Mouse (Mus musculus): ENCODE data around the gene Vps41. TPM values are rescaled to one million over a fixed set of nuclear protein-coding genes. Genes with fewer than 3 reads are reported as not detected.

Vps41 gene
- polyA plus RNA-seq, 1 experiment from 2014 or later: 120 TPM

DNA sequence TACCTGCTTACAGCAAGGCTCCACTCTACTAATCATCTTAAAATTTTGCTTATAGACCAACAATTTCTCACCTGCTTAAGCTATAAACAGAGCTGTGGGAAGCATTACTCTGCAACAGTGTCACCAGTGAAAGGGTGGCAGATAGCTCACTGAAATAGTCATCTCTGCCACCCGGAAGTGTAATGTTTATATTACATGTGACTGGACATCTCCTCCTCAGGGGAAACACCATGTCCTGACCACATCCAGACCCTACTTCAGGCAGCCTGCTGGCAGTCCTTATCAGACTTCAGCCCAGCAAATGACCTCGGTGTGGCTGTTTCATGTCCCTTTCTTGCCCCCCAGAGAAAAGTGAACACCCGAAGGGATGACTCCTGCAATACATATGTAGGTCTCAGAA is 130.3 kb downstream of the Vps41 start:
- no peak overlapping the region for H3K27ac ChIP-seq
- no peaks in the 10 kb centered on the region for H3K9me3 ChIP-seq
- H3K4me1 ChIP-seq: no peaks in the 10 kb centered on the region
- H3K27me3 ChIP-seq (replicated peaks): no peaks in the 10 kb centered on the region
- no peak for ATAC-seq (replicated peaks)
- H3K4me3 ChIP-seq: no peak overlapping the region
- no peak overlapping the region for H3K4me2 ChIP-seq
- H3K9ac ChIP-seq: no peak overlapping the region
- WGBS: 88% methylated on average over 3 of the region's 3 CpGs
- peaks cover 5% of the 10 kb centered on the region; the same call in 1 of the 2 replicates for H3K36me3 ChIP-seq (replicated peaks)

DNA sequence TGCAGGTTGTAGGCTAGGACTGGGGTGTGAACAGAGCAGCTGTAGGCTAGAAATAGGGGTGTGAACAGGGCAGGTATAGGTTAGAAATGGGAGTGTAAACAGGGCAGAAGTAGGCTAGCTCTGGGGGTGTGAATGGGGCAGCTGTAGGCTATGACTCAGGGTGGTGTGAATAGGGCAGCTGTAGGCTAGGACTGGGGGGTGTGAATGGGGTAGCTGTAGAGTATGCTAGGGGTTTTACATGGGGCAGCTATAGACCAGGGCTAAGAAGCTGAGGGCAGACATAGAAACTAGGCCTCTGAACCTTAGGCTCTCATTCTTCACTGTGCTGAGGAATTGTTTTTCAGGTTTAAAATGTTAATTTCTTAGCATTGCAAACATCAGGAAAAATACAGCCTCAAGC is 132.5 kb downstream of the Vps41 start:
- Histone ChIP-seq H3K36me3 (replicated peaks) (peaks cover 5% of the 10 kb centered on the region; the same call in 1 of the 2 replicates), H3K9me3 (no peaks in the 10 kb centered on the region), H3K27ac (no peak overlapping the region), H3K4me2 (no peak overlapping the region), H3K27me3 (replicated peaks) (no peaks in the 10 kb centered on the region), H3K4me3 (no peak overlapping the region), H3K9ac (no peak overlapping the region), H3K4me1 (no peaks in the 10 kb centered on the region)
- ATAC-seq (replicated peaks): no peak

DNA sequence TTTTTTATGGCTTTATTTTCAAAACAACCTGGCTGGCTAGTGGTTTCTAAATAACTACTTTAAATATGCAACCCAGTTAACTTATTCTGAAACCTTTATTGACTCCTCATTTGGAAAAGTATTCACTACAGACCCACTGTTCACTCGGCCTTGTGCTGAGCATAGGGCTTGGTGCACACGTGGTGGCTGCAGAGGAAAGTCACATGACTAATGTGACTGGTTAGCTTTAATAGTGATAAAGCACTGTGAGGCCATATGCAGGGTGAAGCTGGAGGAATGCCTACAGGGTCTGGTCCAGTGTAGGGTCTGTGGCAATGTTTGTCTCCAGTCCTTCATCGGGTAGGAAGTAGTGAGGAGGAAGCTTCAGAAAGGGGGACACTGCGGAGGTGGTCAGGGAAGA is 134.1 kb downstream of the Vps41 start:
- H3K9ac ChIP-seq: no peak overlapping the region
- H3K36me3 ChIP-seq (replicated peaks): peaks cover 4% of the 10 kb centered on the region; the same call in 1 of the 2 replicates
- H3K4me1 ChIP-seq: peaks cover 3% of the 10 kb centered on the region; the same call in 1 of the 2 replicates
- H3K4me3 ChIP-seq: no peak overlapping the region
- H3K4me2 ChIP-seq: no peak overlapping the region
- WGBS: 87% methylated on average over 4 of the region's 4 CpGs
- no peaks in the 10 kb centered on the region for H3K9me3 ChIP-seq
- no peaks in the 10 kb centered on the region for H3K27me3 ChIP-seq (replicated peaks)
- H3K27ac ChIP-seq: no peak overlapping the region
- no peak for ATAC-seq (replicated peaks)

DNA sequence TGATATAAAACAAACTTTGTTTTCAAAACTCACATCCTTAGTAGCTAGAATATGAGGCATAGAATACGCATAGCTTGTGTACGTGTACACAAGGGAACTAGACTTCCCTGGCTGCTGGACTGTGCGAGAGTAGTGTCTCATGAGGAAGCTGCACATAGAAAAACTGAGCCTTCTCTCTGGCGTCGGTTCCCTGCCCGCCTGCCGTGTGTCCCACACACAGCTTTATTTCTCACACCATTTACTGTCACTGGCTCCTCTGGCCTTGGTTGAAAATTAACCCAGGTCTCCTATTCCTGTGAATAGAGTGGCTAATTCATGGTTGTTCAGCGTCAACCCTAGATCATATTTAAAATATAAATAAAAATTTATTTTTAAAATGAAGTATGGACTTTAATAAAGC is 135.6 kb downstream of the Vps41 start:
- Histone ChIP-seq H3K27ac (no peak overlapping the region), H3K4me1 (peaks cover 3% of the 10 kb centered on the region; the same call in 1 of the 2 replicates), H3K9me3 (no peaks in the 10 kb centered on the region), H3K36me3 (replicated peaks) (no peaks in the 10 kb centered on the region), H3K9ac (no peak overlapping the region), H3K4me3 (no peak overlapping the region), H3K4me2 (no peak overlapping the region), H3K27me3 (replicated peaks) (no peaks in the 10 kb centered on the region)
- 91% methylated on average over 8 of the region's 8 CpGs for WGBS
- no peak for ATAC-seq (replicated peaks)

DNA sequence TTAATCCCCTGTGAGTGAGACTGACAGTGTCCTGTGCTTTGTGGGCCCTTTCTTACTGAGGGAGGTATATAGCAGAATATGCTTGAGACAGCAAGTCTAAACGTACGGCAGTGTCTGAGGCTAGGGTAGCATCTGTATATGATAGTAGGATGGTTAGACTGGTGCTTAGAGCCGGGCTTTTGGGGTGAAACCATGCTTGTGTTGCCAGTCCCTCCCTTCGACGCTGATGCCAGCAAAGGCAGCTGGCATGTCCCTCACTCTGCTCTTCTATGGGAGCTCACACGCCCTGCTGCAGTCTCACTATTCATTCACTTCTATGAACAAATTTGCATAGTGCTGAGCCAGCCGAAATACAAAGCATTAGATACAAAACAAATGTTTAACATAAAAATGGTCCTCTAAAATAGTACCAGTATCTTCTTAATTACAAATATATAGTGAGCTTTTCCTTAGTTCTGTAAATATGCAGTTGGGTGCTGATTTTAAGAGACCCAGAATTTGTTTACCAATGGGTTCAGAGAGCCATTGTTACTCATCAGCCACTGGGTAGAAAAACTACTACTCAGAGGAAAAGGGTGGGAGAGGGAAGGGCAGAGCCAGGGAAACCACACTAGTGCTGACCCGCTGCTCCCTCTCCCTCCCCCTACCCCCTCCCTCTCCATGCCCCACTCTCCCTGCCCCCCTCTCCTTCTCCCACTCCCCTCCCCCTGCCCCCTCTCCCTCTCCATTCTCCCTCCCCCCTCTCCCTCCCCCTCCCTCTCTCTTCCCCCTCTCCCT is 139.1 kb downstream of the Vps41 start:
- Histone ChIP-seq H3K9me3 (no peaks in the 10 kb centered on the region), H3K27ac (peak overlapping the region; percentile 26; the same call in 1 of the 2 replicates), H3K4me3 (no peak overlapping the region), H3K4me1 (peaks cover 3% of the 10 kb centered on the region; the same call in 1 of the 2 replicates), H3K4me2 (no peak overlapping the region), H3K9ac (no peak overlapping the region), H3K27me3 (replicated peaks) (no peaks in the 10 kb centered on the region), H3K36me3 (replicated peaks) (no peaks in the 10 kb centered on the region)
- ATAC-seq (replicated peaks): peak; percentile 92
- WGBS: 36% methylated on average over 8 of the region's 8 CpGs

DNA sequence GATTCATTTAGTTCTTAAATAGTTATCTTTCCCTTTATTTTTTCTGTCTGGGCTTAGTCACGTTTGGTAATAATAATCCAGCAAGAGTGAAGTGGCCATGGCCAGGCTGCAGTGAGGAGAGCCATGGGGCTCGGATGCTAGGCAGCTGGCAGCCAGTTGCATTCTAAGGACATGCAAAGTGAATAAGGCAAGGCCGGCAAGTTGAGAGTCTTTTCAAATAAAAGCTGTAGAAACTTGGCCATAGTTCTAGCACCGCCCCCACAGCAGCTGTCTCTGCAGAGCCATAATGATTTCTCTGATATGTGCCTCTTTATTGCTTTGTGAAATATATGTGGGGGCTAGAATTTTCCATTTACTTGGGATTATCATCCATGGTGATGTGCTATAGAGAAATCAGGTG is 141.1 kb downstream of the Vps41 start:
- no peaks in the 10 kb centered on the region for H3K9me3 ChIP-seq
- H3K36me3 ChIP-seq (replicated peaks): peaks cover 10% of the 10 kb centered on the region; the same call in 1 of the 2 replicates
- 61% methylated on average over 4 of the region's 4 CpGs for WGBS
- H3K9ac ChIP-seq: no peak overlapping the region
- H3K4me3 ChIP-seq: no peak overlapping the region
- H3K27ac ChIP-seq: no peak overlapping the region
- no peak for ATAC-seq (replicated peaks)
- H3K4me2 ChIP-seq: no peak overlapping the region
- peaks cover 3% of the 10 kb centered on the region; the same call in 1 of the 2 replicates for H3K4me1 ChIP-seq
- no peaks in the 10 kb centered on the region for H3K27me3 ChIP-seq (replicated peaks)

DNA sequence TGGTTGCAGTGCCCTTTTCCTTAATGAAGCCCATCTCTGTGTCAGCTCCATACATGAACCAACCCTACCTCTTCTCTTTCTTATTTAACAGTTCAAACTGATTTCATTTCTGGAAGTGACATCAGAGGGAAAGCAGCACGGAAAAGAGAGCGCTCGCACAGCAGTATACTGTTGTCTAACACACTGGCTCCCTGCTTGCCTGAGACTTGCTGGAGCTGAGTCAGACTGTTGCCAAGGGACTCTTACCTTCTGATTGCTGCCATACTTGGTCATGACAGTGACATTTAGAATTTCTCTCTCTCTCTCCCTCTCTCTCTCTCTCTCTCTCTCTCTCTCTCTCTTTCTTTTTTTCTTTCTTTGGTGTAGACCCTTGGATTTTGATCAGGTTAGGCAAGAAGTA is 142.3 kb downstream of the Vps41 start:
- Histone ChIP-seq H3K4me3 (no peak overlapping the region), H3K4me1 (peaks cover 3% of the 10 kb centered on the region; the same call in 1 of the 2 replicates), H3K27ac (no peak overlapping the region), H3K36me3 (replicated peaks) (peaks cover 13% of the 10 kb centered on the region; the same call in 1 of the 2 replicates), H3K27me3 (replicated peaks) (no peaks in the 10 kb centered on the region), H3K9me3 (no peaks in the 10 kb centered on the region), H3K9ac (no peak overlapping the region), H3K4me2 (no peak overlapping the region)
- 86% methylated on average over 3 of the region's 3 CpGs for WGBS
- ATAC-seq (replicated peaks): no peak

DNA sequence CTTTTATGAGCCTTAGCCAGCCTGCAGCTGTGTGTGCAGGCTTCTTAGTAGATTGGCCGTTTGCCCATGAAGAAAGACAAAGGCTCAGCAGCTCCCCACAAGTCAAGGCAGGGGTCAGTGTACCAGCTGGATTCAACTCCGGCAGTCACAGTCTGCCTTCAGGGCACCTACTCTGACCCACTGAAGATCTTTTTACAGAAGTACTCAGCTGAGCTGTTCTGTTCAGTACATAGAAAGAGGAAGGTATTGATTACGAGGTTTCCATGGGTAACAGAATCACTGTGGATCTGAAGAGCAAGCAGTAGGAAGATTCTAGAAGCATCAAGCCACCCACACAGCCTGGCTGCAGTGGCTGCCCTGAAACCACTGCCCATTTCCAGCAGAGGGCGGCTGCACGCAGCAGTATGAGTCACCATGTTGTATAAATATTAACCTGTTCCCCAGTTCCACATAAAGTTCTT is 151.0 kb downstream of the Vps41 start:
- Histone ChIP-seq H3K9ac (no peak overlapping the region), H3K9me3 (no peaks in the 10 kb centered on the region), H3K27me3 (replicated peaks) (no peaks in the 10 kb centered on the region), H3K4me3 (no peak overlapping the region), H3K27ac (0 out of 2 replicates have a peak overlapping the region, but pooled peaks have one; percentile 29), H3K4me2 (no peak overlapping the region), H3K4me1 (0 out of 2 replicates have a peak, but pooled peaks cover 3% of the 10 kb centered on the region), H3K36me3 (replicated peaks) (peaks cover 4% of the 10 kb centered on the region; the same call in 1 of the 2 replicates)
- peak; percentile 88 for ATAC-seq (replicated peaks)
- WGBS: 40% methylated on average over 5 of the region's 5 CpGs

DNA sequence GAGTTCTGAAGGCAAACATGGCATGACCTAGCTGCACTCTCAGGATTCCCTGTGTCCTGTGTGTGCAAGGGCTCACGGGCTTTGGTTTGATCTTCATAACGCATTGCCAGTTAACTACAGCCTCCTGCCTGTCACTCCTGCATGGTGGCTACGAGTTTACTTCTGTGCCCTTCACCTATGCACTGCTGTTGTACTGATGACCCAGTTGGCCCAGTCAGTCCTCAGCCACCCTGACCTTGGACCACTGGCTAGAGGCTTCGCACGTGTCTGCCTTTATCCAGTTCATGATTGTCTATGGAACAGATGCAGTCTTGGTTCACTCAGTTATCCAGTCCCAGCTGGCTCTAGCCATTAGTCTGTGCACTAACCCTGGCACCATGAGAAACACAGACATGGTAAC is 151.7 kb downstream of the Vps41 start:
- ATAC-seq (replicated peaks): 0 out of 2 replicates have a peak, but pooled peaks have one; percentile 2
- no peak overlapping the region for H3K4me3 ChIP-seq
- no peak overlapping the region for H3K9ac ChIP-seq
- no peaks in the 10 kb centered on the region for H3K36me3 ChIP-seq (replicated peaks)
- no peak overlapping the region for H3K4me2 ChIP-seq
- WGBS: 95% methylated on average over 5 of the region's 5 CpGs
- H3K27ac ChIP-seq: no peak overlapping the region
- H3K27me3 ChIP-seq (replicated peaks): no peaks in the 10 kb centered on the region
- H3K4me1 ChIP-seq: 0 out of 2 replicates have a peak, but pooled peaks cover 3% of the 10 kb centered on the region
- H3K9me3 ChIP-seq: no peaks in the 10 kb centered on the region

DNA sequence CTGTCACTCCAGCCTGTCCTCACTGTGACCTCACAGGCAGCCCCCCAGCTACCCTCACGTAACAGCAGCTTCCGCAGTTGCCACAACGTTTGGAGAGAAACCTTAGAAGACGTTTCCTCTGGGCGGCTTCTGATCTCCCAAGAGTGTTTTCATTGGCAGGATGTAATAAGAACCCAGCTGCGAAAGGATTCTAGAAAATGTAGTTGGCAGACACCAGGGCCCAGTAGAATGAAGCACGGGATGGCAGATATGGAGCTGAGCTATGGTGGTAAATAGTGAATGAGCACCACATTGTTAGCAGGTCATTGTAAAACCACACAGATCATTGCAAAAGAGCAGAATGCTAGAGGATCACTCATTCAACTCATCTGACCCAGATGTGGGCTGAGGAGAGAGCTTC is 158.2 kb downstream of the Vps41 start:
- no peak overlapping the region for H3K9ac ChIP-seq
- no peak for ATAC-seq (replicated peaks)
- 76% methylated on average over 7 of the region's 7 CpGs for WGBS
- no peaks in the 10 kb centered on the region for H3K4me1 ChIP-seq
- no peaks in the 10 kb centered on the region for H3K9me3 ChIP-seq
- H3K27ac ChIP-seq: no peak overlapping the region
- no peak overlapping the region for H3K4me2 ChIP-seq
- no peak overlapping the region for H3K4me3 ChIP-seq
- H3K36me3 ChIP-seq (replicated peaks): no peaks in the 10 kb centered on the region
- H3K27me3 ChIP-seq (replicated peaks): no peaks in the 10 kb centered on the region

DNA sequence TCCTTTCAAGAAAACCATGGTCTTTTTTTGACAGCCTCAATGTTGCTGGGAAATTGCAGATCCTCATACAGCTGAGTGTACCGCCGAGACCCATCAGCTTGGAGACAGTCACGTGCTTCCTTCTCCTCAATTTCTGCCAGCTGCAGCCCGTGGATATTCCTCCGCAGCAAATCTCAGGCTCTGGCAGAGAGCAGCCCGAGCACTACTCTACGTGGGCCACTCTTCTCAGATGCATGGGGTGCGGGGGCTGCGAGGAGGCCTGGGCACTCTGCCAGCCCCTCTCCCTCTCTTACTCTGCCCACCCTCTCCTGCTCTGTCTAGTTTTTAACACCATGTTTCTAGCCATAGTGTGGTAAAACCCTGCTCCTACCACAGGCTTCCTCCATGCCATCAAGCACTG is 175.8 kb downstream of the Vps41 start:
- H3K4me2 ChIP-seq: no peak overlapping the region
- H3K9me3 ChIP-seq: no peaks in the 10 kb centered on the region
- H3K4me1 ChIP-seq: no peaks in the 10 kb centered on the region
- ATAC-seq (replicated peaks): peak; percentile 56; the same call in 1 of the 2 replicates
- H3K9ac ChIP-seq: no peak overlapping the region
- H3K4me3 ChIP-seq: no peak overlapping the region
- no peak overlapping the region for H3K27ac ChIP-seq
- no peaks in the 10 kb centered on the region for H3K36me3 ChIP-seq (replicated peaks)
- no peaks in the 10 kb centered on the region for H3K27me3 ChIP-seq (replicated peaks)
- WGBS: 63% methylated on average over 9 of the region's 9 CpGs

DNA sequence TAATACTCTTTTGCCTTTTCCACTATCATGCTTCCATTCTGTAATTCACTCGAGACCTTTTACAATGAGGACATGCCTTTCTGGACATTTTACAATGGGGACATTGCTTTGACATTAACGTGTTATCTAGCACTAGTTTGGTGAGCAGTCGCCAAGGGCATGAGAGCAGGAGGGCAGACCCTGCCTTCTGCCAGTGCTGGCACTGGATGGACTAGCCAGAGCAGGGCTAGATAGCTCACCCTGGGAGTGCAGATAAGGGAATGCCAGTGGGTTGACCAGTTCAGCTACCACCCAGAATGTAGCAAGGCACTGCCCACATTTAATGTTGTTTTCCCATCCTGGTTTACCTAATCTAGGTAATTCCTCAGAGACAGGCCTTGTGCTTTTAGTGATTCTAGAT is 179.7 kb downstream of the Vps41 start:
- Histone ChIP-seq H3K4me3 (no peak overlapping the region), H3K27me3 (replicated peaks) (no peaks in the 10 kb centered on the region), H3K9me3 (no peaks in the 10 kb centered on the region), H3K9ac (no peak overlapping the region), H3K4me2 (no peak overlapping the region), H3K36me3 (replicated peaks) (no peaks in the 10 kb centered on the region), H3K4me1 (no peaks in the 10 kb centered on the region), H3K27ac (no peak overlapping the region)
- 95% methylated on average over 3 of the region's 3 CpGs for WGBS
- no peak for ATAC-seq (replicated peaks)

DNA sequence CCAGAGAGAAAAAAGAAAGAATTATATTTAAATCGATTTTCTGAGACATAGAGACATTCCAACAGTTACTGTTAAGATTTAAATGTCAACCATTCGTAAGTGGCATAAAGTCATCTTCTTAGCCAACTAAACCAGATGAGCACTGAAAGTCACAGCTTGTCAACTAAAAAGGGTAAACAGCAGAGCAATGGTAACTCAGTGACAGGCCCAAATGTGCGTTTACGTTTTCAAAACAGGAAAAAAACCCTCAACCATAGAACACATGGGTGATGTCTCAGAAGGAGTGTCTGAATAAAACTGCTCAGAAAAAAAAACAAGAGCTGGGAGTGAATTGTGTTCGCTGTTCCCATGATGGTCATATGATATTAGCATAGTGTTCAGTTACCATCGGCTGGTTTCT is 186.5 kb downstream of the Vps41 start:
- Histone ChIP-seq H3K27ac (no peak overlapping the region), H3K4me3 (no peak overlapping the region), H3K4me2 (no peak overlapping the region), H3K36me3 (replicated peaks) (no peaks in the 10 kb centered on the region), H3K27me3 (replicated peaks) (no peaks in the 10 kb centered on the region), H3K9ac (no peak overlapping the region), H3K4me1 (no peaks in the 10 kb centered on the region), H3K9me3 (no peaks in the 10 kb centered on the region)
- WGBS: 92% methylated on average over 6 of the region's 6 CpGs
- ATAC-seq (replicated peaks): no peak
